Mouse (Mus musculus) mammary gland, adult 2 months (tissue): Measurements from ENCODE around the gene Cebpb. TPM values are rescaled to one million over a fixed set of nuclear protein-coding genes. Genes with fewer than 3 reads are reported as not detected.

Experiments
- polyA plus RNA-seq: library from polyadenylated mRNA; depleted of rRNA; stranded (reverse); fragments of >200 nt; gene quantifications from 2 replicates; pipeline ENCODE4 v1.2.3, GENCODE M21; 2012; ENCODE audit warnings: low replicate concordance; rRNA removed

Gene Cebpb
- 101 and 696 TPM in 2 replicates for polyA plus RNA-seq

DNA sequence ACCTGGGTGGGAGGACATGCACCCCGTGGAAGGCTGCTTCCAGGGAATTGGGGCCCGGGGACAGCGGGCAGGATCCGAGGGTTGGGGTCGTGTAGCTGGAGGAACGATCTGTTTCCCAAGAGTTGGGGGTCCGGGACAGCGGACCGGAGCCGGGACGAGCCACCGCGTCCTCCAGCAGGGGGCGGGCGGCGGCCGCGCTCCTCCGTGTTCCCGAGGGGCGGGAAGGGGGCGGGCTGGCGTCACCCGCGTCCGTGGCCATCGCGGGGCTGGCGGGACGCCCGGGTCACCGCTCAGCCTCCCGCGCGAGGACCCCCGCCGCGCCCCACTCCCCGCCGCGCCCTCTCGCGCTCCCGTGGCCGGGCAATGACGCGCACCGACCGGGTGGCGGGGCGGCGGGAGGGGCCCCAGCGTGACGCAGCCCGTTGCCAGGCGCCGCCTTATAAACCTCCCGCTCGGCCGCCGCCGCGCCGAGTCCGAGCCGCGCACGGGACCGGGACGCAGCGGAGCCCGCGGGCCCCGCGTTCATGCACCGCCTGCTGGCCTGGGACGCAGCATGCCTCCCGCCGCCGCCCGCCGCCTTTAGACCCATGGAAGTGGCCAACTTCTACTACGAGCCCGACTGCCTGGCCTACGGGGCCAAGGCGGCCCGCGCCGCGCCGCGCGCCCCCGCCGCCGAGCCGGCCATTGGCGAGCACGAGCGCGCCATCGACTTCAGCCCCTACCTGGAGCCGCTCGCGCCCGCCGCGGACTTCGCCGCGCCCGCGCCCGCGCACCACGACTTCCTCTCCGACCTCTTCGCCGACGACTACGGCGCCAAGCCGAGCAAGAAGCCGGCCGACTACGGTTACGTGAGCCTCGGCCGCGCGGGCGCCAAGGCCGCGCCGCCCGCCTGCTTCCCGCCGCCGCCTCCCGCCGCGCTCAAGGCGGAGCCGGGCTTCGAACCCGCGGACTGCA, at the start of gene Cebpb:
Gene Cebpb, plus strand, starts transcription at position 418 of the 954 bp plus-strand sequence.

DNA sequence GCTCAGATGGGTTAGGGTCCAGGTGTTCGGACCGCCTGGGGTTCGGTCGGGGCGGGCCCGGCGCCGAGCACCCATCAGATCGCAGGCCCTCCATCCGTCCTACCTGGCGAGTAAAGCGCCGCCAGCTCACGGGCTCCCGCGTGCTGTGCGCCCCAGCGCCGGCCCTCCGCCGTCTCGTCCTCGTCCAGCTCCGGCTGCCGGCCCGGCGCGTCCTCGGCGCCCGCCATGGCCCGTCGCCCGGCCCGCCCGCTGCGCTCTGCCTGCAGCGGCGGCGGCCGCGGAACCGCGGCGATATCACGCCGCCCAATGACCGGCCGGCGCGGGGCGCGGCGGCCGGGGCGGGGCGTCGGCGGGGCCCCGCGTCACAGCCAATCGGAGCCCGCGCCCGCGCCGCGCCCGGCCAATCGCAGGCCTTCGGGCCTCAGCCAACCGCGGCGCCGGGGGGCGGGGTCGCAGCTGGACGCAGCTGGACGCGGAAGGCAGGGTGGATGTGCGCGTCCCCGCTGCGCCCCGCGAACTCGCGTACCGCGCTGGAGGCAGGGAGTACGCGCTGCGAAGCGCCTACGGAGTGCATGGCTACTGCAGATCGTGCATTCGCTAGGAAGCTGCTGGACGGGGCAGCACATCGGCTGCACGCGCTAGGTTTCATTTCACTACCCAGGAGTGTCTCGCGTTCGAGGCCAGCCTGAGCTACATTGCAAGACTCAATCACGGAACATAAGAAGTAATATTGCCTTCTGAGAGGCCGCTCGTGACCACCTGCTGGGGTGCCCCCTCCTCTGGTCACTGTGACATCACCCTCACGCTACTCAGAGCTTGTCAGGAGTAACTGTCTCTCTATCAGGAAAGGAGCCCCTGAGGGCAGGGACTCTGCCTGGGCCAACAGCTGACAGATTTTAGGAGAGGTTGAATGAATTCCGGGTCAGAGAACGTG, 27.2 kb upstream of the Cebpb start, which contains the start of gene Gm20431:
Gene Gm20431, minus strand, starts transcription at position 227 of the 934 bp plus-strand sequence.

DNA sequence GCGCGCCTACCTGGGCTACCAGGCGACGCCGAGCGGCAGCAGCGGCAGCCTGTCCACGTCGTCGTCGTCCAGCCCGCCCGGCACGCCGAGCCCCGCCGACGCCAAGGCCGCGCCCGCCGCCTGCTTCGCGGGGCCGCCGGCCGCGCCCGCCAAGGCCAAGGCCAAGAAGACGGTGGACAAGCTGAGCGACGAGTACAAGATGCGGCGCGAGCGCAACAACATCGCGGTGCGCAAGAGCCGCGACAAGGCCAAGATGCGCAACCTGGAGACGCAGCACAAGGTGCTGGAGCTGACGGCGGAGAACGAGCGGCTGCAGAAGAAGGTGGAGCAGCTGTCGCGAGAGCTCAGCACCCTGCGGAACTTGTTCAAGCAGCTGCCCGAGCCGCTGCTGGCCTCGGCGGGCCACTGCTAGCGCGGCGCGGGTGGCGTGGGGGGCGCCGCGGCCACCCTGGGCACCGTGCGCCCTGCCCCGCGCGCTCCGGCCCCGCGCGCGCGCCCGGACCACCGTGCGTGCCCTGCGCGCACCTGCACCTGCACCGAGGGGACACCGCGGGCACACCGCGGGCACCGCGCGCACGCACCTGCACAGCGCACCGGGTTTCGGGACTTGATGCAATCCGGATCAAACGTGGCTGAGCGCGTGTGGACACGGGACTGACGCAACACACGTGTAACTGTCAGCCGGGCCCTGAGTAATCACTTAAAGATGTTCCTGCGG, 945 bp downstream of the Cebpb start, which contains the start of gene Tmem189:
Gene Tmem189, minus strand, starts transcription at position 322 of the 718 bp plus-strand sequence.

Other genes starting within 250 kb of the Cebpb start
- 91.0 and 142 TPM in 2 replicates for gene Rnf114, start 196.3 kb upstream of the Cebpb start, polyA plus RNA-seq
- gene Spata2, start 196.0 kb upstream of the Cebpb start, polyA plus RNA-seq, result 31.1 and 31.9 TPM in 2 replicates
- gene Snai1, start 150.7 kb upstream of the Cebpb start, polyA plus RNA-seq, result 40.2 and 70.6 TPM in 2 replicates
- 84.5 and 129 TPM in 2 replicates for gene Ube2v1, start 56.8 kb upstream of the Cebpb start, polyA plus RNA-seq
- 19.9 and 39.1 TPM in 2 replicates for gene Gm20431, start 27.4 kb upstream of the Cebpb start, polyA plus RNA-seq
- gene Tmem189, start 907 bp downstream of the Cebpb start, polyA plus RNA-seq, result 126 and 190 TPM in 2 replicates
- gene Ptpn1, start 243.1 kb downstream of the Cebpb start, polyA plus RNA-seq, result 56.3 and 103 TPM in 2 replicates